Mouse (Mus musculus): ENCODE measurements around the gene Akr1c13. TPM values are rescaled to one million over a fixed set of nuclear protein-coding genes. Genes with fewer than 3 reads are reported as not detected.

The Akr1c13 gene
- polyA plus RNA-seq, 1 experiment from 2014 or later, result 1.0 TPM

GRCm38 (mm10) chr13:4228441-4228840 is 37.5 kb downstream of the Akr1c13 start, which contains the start of gene Akr1c19:
Gene Akr1c19 (plus strand): TSS chr13:4228700.
- no peaks in the 10 kb centered on the region for H3K27me3 ChIP-seq (ENCODE audit: control insufficient read depth, insufficient read depth, low read length)
- no peak within 1 kb of the TSS for H3K4me2 ChIP-seq (replicated peaks; ENCODE audit: low read depth, low read length)
- no peak within 1 kb of the TSS for H3K27ac ChIP-seq (ENCODE audit: low read depth, low read length)
- H3K36me3 ChIP-seq (ENCODE audit: control insufficient read depth, insufficient read depth, low read length), result no peaks in the 10 kb centered on the region
- H3K9me3 ChIP-seq (ENCODE audit: control insufficient read depth, low read length), result no peaks in the 10 kb centered on the region
- no peaks in the 10 kb centered on the region for H3K4me1 ChIP-seq (replicated peaks; ENCODE audit: control insufficient read depth, insufficient read depth, low read length)
- H3K9ac ChIP-seq (ENCODE audit: low read depth, low read length), result no peak within 1 kb of the TSS
- H3K4me3 ChIP-seq (ENCODE audit: low read depth, low read length), result no peak within 1 kb of the TSS
- no peak for DNase-seq (ENCODE audit: low spot score)
- ATAC-seq (ENCODE audit: low FRiP score), result no peak
- WGBS, result 70% methylated on average over 1 of the region's 1 CpGs

- WGBS, result 94% methylated on average over 8 of the region's 8 CpGs
- no peak for DNase-seq (ENCODE audit: low spot score)
- no peak for ATAC-seq (ENCODE audit: low FRiP score)
These were observed 40.1 kb downstream of the Akr1c13 start for GRCm38 (mm10) chr13:4230841-4231623.

GRCm38 (mm10) chr13:4233135-4233534 is 42.2 kb downstream of the Akr1c13 start:
- ATAC-seq (ENCODE audit: low FRiP score) (no peak), DNase-seq (ENCODE audit: low spot score) (no peak)
- H3K27me3 ChIP-seq (ENCODE audit: control insufficient read depth, insufficient read depth, low read length), result no peaks in the 10 kb centered on the region
- H3K36me3 ChIP-seq (ENCODE audit: control insufficient read depth, insufficient read depth, low read length), result no peaks in the 10 kb centered on the region
- no peak overlapping the region for H3K27ac ChIP-seq (ENCODE audit: low read depth, low read length)
- H3K4me1 ChIP-seq (replicated peaks; ENCODE audit: control insufficient read depth, insufficient read depth, low read length), result no peaks in the 10 kb centered on the region
- 64% methylated on average over 1 of the region's 1 CpGs for WGBS
- H3K4me2 ChIP-seq (replicated peaks; ENCODE audit: low read depth, low read length), result no peak overlapping the region
- H3K4me3 ChIP-seq (ENCODE audit: low read depth, low read length), result no peak overlapping the region
- H3K9me3 ChIP-seq (ENCODE audit: control insufficient read depth, low read length), result no peaks in the 10 kb centered on the region
- H3K9ac ChIP-seq (ENCODE audit: low read depth, low read length), result no peak overlapping the region

More at GRCm38 (mm10) chr13:4230841-4231623, 40.1 kb downstream of the Akr1c13 start:
- Histone ChIP-seq H3K9ac (ENCODE audit: low read depth, low read length) (no peak overlapping the region), H3K4me3 (ENCODE audit: low read depth, low read length) (no peak overlapping the region), H3K27me3 (ENCODE audit: control insufficient read depth, insufficient read depth, low read length) (no peaks in the 10 kb centered on the region), H3K36me3 (ENCODE audit: control insufficient read depth, insufficient read depth, low read length) (no peaks in the 10 kb centered on the region), H3K4me2 (replicated peaks; ENCODE audit: low read depth, low read length) (no peak overlapping the region), H3K4me1 (replicated peaks; ENCODE audit: control insufficient read depth, insufficient read depth, low read length) (no peaks in the 10 kb centered on the region), H3K27ac (ENCODE audit: low read depth, low read length) (no peak overlapping the region), H3K9me3 (ENCODE audit: control insufficient read depth, low read length) (no peaks in the 10 kb centered on the region)

- Histone ChIP-seq H3K4me2 (replicated peaks; ENCODE audit: low read depth, low read length) (no peak overlapping the region), H3K27ac (ENCODE audit: low read depth, low read length) (no peak overlapping the region), H3K36me3 (ENCODE audit: control insufficient read depth, insufficient read depth, low read length) (no peaks in the 10 kb centered on the region), H3K27me3 (ENCODE audit: control insufficient read depth, insufficient read depth, low read length) (no peaks in the 10 kb centered on the region), H3K4me3 (ENCODE audit: low read depth, low read length) (no peak overlapping the region), H3K4me1 (replicated peaks; ENCODE audit: control insufficient read depth, insufficient read depth, low read length) (no peaks in the 10 kb centered on the region), H3K9me3 (ENCODE audit: control insufficient read depth, low read length) (no peaks in the 10 kb centered on the region), H3K9ac (ENCODE audit: low read depth, low read length) (no peak overlapping the region)
- WGBS, result 67% methylated on average over 3 of the region's 3 CpGs
- DNase-seq (ENCODE audit: low spot score), result no peak
- ATAC-seq (ENCODE audit: low FRiP score), result no peak
These were observed 42.7 kb downstream of the Akr1c13 start for GRCm38 (mm10) chr13:4233536-4234172.

GRCm38 (mm10) chr13:4244861-4245559 is 54.1 kb downstream of the Akr1c13 start:
- Histone ChIP-seq H3K9me3 (ENCODE audit: control insufficient read depth, low read length) (no peaks in the 10 kb centered on the region), H3K36me3 (ENCODE audit: control insufficient read depth, insufficient read depth, low read length) (no peaks in the 10 kb centered on the region), H3K4me2 (replicated peaks; ENCODE audit: low read depth, low read length) (peak overlapping the region; percentile 39), H3K4me3 (ENCODE audit: low read depth, low read length) (peak overlapping the region; percentile 8; the same call in 1 of the 2 replicates), H3K27me3 (ENCODE audit: control insufficient read depth, insufficient read depth, low read length) (no peaks in the 10 kb centered on the region), H3K27ac (ENCODE audit: low read depth, low read length) (no peak overlapping the region), H3K4me1 (replicated peaks; ENCODE audit: control insufficient read depth, insufficient read depth, low read length) (no peaks in the 10 kb centered on the region), H3K9ac (ENCODE audit: low read depth, low read length) (peak overlapping the region; percentile 34; the same call in 1 of the 2 replicates)
- peak; percentile 62 for DNase-seq (ENCODE audit: low spot score)
- peak; percentile 94 for ATAC-seq (ENCODE audit: low FRiP score)
- WGBS, result 5% methylated on average over 13 of the region's 13 CpGs

- no peak overlapping the region for H3K9ac ChIP-seq (ENCODE audit: low read depth, low read length)
- no peaks in the 10 kb centered on the region for H3K27me3 ChIP-seq (ENCODE audit: control insufficient read depth, insufficient read depth, low read length)
- H3K9me3 ChIP-seq (ENCODE audit: control insufficient read depth, low read length), result no peaks in the 10 kb centered on the region
- ATAC-seq (ENCODE audit: low FRiP score), result no peak
- no peak overlapping the region for H3K27ac ChIP-seq (ENCODE audit: low read depth, low read length)
- H3K36me3 ChIP-seq (ENCODE audit: control insufficient read depth, insufficient read depth, low read length), result no peaks in the 10 kb centered on the region
- WGBS, result 56% methylated on average over 3 of the region's 3 CpGs
- H3K4me2 ChIP-seq (replicated peaks; ENCODE audit: low read depth, low read length), result no peak overlapping the region
- H3K4me3 ChIP-seq (ENCODE audit: low read depth, low read length), result no peak overlapping the region
- H3K4me1 ChIP-seq (replicated peaks; ENCODE audit: control insufficient read depth, insufficient read depth, low read length), result no peaks in the 10 kb centered on the region
- no peak for DNase-seq (ENCODE audit: low spot score)
These were observed 58.4 kb downstream of the Akr1c13 start for GRCm38 (mm10) chr13:4249347-4249746.

Other genes with a start within 250 kb of the Akr1c13 start
- not detected in 2 replicates for gene Ucn3, start 245.8 kb upstream of the Akr1c13 start, polyA plus RNA-seq (2014; fragmentation: Nextera tagmentation; extraction: Ambion mirVana)
- gene Akr1c14, start 142.1 kb upstream of the Akr1c13 start, polyA plus RNA-seq (2014; fragmentation: Nextera tagmentation; extraction: Ambion mirVana), result 0.06 and 0.22 TPM in 2 replicates
- not detected in 2 replicates for gene Akr1c18, start 40.5 kb upstream of the Akr1c13 start, polyA plus RNA-seq (2014; fragmentation: Nextera tagmentation; extraction: Ambion mirVana)
- 0.79 and 0.84 TPM in 2 replicates for gene Akr1c19, start 37.5 kb downstream of the Akr1c13 start, polyA plus RNA-seq (2014; fragmentation: Nextera tagmentation; extraction: Ambion mirVana)
- gene Akr1c12, start 88.3 kb downstream of the Akr1c13 start, polyA plus RNA-seq (2014; fragmentation: Nextera tagmentation; extraction: Ambion mirVana), result 0.32 TPM in 1 of 2 replicates, not detected in the other
- gene Akr1c6, start 243.2 kb downstream of the Akr1c13 start, polyA plus RNA-seq (2014; fragmentation: Nextera tagmentation; extraction: Ambion mirVana), result not detected in 2 replicates